Mouse (Mus musculus): ENCODE data around the gene Acsbg2. TPM values are rescaled to one million over a fixed set of nuclear protein-coding genes. Genes with fewer than 3 reads are reported as not detected.
"Not testable (repeated sequence)": the region's sequence is repeated elsewhere in the genome, so short reads cannot be mapped to it uniquely, and the experiment has no call there.

Gene Acsbg2
- total RNA-seq (2022) = not detected

GRCm38 (mm10) chr17:56874237-56874636 lies at the start of gene Acsbg2:
TSS of gene Acsbg2 (minus strand) at chr17:56874447.
- DNase-seq (ENCODE audit: low spot score) = no peak

GRCm38 (mm10) chr17:56919725-56920124 lies 45.5 kb upstream of the Acsbg2 start:
- DNase-seq (ENCODE audit: low spot score) = no peak

GRCm38 (mm10) chr17:56917166-56917565 lies 42.9 kb upstream of the Acsbg2 start:
- no peak for DNase-seq (ENCODE audit: low spot score)

- no peak for DNase-seq (ENCODE audit: low spot score)
Measured at GRCm38 (mm10) chr17:56913444-56913843, 39.2 kb upstream of the Acsbg2 start.

- no peak for DNase-seq (ENCODE audit: low spot score)
Measured at GRCm38 (mm10) chr17:56913023-56913422, 38.8 kb upstream of the Acsbg2 start.

GRCm38 (mm10) chr17:56909764-56910163 lies 35.5 kb upstream of the Acsbg2 start:
- DNase-seq (ENCODE audit: low spot score) = not testable (repeated sequence)

GRCm38 (mm10) chr17:56907887-56908286 lies 33.6 kb upstream of the Acsbg2 start:
- peak; percentile 19 for DNase-seq (ENCODE audit: low spot score)

- DNase-seq (ENCODE audit: low spot score) = no peak
Measured at GRCm38 (mm10) chr17:56907096-56907495, 32.8 kb upstream of the Acsbg2 start.

- DNase-seq (ENCODE audit: low spot score) = no peak
Measured at GRCm38 (mm10) chr17:56906166-56906565, 31.9 kb upstream of the Acsbg2 start.

- no peak for DNase-seq (ENCODE audit: low spot score)
Measured at GRCm38 (mm10) chr17:56902698-56903097, 28.5 kb upstream of the Acsbg2 start.

- peak; percentile 71 for DNase-seq (ENCODE audit: low spot score)
Measured at GRCm38 (mm10) chr17:56897630-56898195, 23.5 kb upstream of the Acsbg2 start.

- DNase-seq (ENCODE audit: low spot score) = no peak
Measured at GRCm38 (mm10) chr17:56896513-56897129, 22.4 kb upstream of the Acsbg2 start.

GRCm38 (mm10) chr17:56895368-56895918 lies 21.2 kb upstream of the Acsbg2 start:
- DNase-seq (ENCODE audit: low spot score) = no peak

GRCm38 (mm10) chr17:56890018-56890417 lies 15.8 kb upstream of the Acsbg2 start:
- DNase-seq (ENCODE audit: low spot score) = no peak

- no peak for DNase-seq (ENCODE audit: low spot score)
Measured at GRCm38 (mm10) chr17:56888050-56888449, 13.8 kb upstream of the Acsbg2 start.

GRCm38 (mm10) chr17:56884809-56885208 lies 10.6 kb upstream of the Acsbg2 start:
- DNase-seq (ENCODE audit: low spot score) = no peak

- no peak for DNase-seq (ENCODE audit: low spot score)
Measured at GRCm38 (mm10) chr17:56884331-56884730, 10.1 kb upstream of the Acsbg2 start.

- DNase-seq (ENCODE audit: low spot score) = peak; percentile 9
Measured at GRCm38 (mm10) chr17:56883612-56884011, 9.4 kb upstream of the Acsbg2 start.

- no peak for DNase-seq (ENCODE audit: low spot score)
Measured at GRCm38 (mm10) chr17:56877426-56877825, 3.2 kb upstream of the Acsbg2 start.

- DNase-seq (ENCODE audit: low spot score) = no peak
Measured at GRCm38 (mm10) chr17:56876981-56877380, 2.7 kb upstream of the Acsbg2 start.

- DNase-seq (ENCODE audit: low spot score) = no peak
Measured at GRCm38 (mm10) chr17:56876465-56876864, 2.2 kb upstream of the Acsbg2 start.

- DNase-seq (ENCODE audit: low spot score) = no peak
Measured at GRCm38 (mm10) chr17:56874936-56875651, 847 bp upstream of the Acsbg2 start, which contains the start of gene 1700061G19Rik. TSS of gene 1700061G19Rik (plus strand) at chr17:56875477.

- no peak for DNase-seq (ENCODE audit: low spot score)
Measured at GRCm38 (mm10) chr17:56872512-56872911, 1.7 kb downstream of the Acsbg2 start.

All from heart, adult 8-10 months (tissue).